Mouse (Mus musculus) MEL (cell line): Measurements from ENCODE around the gene Thsd4. TPM values are rescaled to one million over a fixed set of nuclear protein-coding genes. Genes with fewer than 3 reads are reported as not detected.

Experiments
- DNase-seq: peaks from one replicate; pipeline ENCODE4 v3.0.0; 2011; ENCODE audit warnings: low read depth, low spot score
- H3K27ac ChIP-seq: 2 replicates; pipeline ENCODE4 v1.5.1; 2012; ENCODE audit warnings: low read depth, mild to moderate bottlenecking, control low read depth, low read length, moderate library complexity; ENCODE audit not compliant: control insufficient read depth
- H3K27me3 ChIP-seq, 2 experiments: fragments of 150-350 bp in 1 of 2; sonication (generic) in 1 of 2; 2 replicates each; pipeline ENCODE4 v1.6.1; 2012; ENCODE audit warnings: low read length in 2 of 2, mild to moderate bottlenecking in 2 of 2, improper control_type of control experiment in 1 of 2, moderate library complexity in 1 of 2; ENCODE audit not compliant: insufficient read depth in 2 of 2, control insufficient read depth in 1 of 2
- H3K36me3 ChIP-seq, 2 experiments: 2 replicates each; pipeline ENCODE4 v1.6.1; 2012 to 2014; ENCODE audit warnings: low read length in 2 of 2, improper control_type of control experiment in 1 of 2, inconsistent platforms in 1 of 2, mild to moderate bottlenecking in 1 of 2; ENCODE audit not compliant: insufficient read depth in 2 of 2, control insufficient read depth in 1 of 2
- H3K4me1 ChIP-seq, 2 experiments: fragments of 150-350 bp in 1 of 2; sonication (generic) in 1 of 2; 2 replicates each; pipeline ENCODE4 v1.6.1; 2012; ENCODE audit warnings: low read length in 2 of 2, improper control_type of control experiment in 1 of 2, mild to moderate bottlenecking in 1 of 2; ENCODE audit not compliant: insufficient read depth in 2 of 2, control insufficient read depth in 1 of 2
- H3K4me3 ChIP-seq, 2 experiments: fragments of 150-350 bp in 1 of 2; sonication (generic) in 1 of 2; 2 replicates each; pipeline ENCODE4 v1.5.1; 2012; ENCODE audit warnings: low read depth in 2 of 2, low read length in 2 of 2, mild to moderate bottlenecking in 2 of 2, moderate library complexity in 2 of 2, control low read depth in 1 of 2, improper control_type of control experiment in 1 of 2; ENCODE audit not compliant: control insufficient read depth in 1 of 2, insufficient read depth in 1 of 2
- H3K79me2 ChIP-seq: 2 replicates; pipeline ENCODE4 v1.6.1; 2012; ENCODE audit warnings: mild to moderate bottlenecking, low read length, moderate library complexity; ENCODE audit not compliant: control insufficient read depth, poor library complexity, insufficient read depth
- H3K9ac ChIP-seq: 2 replicates; pipeline ENCODE4 v1.6.1; 2012; ENCODE audit warnings: low read depth, mild to moderate bottlenecking, control low read depth, low read length, moderate library complexity; ENCODE audit not compliant: control insufficient read depth, poor library complexity, severe bottlenecking
- H3K9me3 ChIP-seq: fragments of 150-350 bp; sonication (generic); replicated peaks from 2 replicates; pipeline ENCODE4 v1.6.1; 2012; ENCODE audit warnings: mild to moderate bottlenecking, low read length, improper control_type of control experiment, moderate library complexity; ENCODE audit not compliant: insufficient read depth
- BHLHE40 ChIP-seq: IDR thresholded peaks from 2 replicates; pipeline ENCODE4 v1.6.1; 2012; ENCODE audit warnings: low read depth, mild to moderate bottlenecking, inconsistent platforms, low read length, improper control_type of control experiment, borderline replicate concordance
- CHD1 ChIP-seq: IDR thresholded peaks from 2 replicates; pipeline ENCODE4 v1.6.1; 2012; ENCODE audit warnings: low read depth, mild to moderate bottlenecking, inconsistent platforms, low read length, improper control_type of control experiment
- CHD2 ChIP-seq: IDR thresholded peaks from 2 replicates; pipeline ENCODE4 v1.6.1; 2011; ENCODE audit warnings: low read length, improper control_type of control experiment
- E2F4 ChIP-seq: IDR thresholded peaks from 2 replicates; pipeline ENCODE4 v1.6.1; 2011; ENCODE audit warnings: low read depth, low read length, improper control_type of control experiment, borderline replicate concordance
- GABPA ChIP-seq: IDR thresholded peaks from 2 replicates; pipeline ENCODE4 v1.6.1; 2012; ENCODE audit warnings: low read depth, mild to moderate bottlenecking, inconsistent platforms, low read length, improper control_type of control experiment, moderate library complexity
- JUND ChIP-seq: IDR thresholded peaks from 2 replicates; pipeline ENCODE4 v1.6.1; 2011; ENCODE audit warnings: low read depth, mild to moderate bottlenecking, improper control_type of control experiment, low read length
- KAT2A ChIP-seq: conservative IDR thresholded peaks from 2 replicates; pipeline ENCODE4 v1.6.1; 2012; ENCODE audit warnings: low read depth, low read length, improper control_type of control experiment, inconsistent platforms
- MAFK ChIP-seq: IDR thresholded peaks from 2 replicates; pipeline ENCODE4 v1.6.1; 2011; ENCODE audit warnings: low read depth, mild to moderate bottlenecking, low read length, improper control_type of control experiment, borderline replicate concordance
- MAX ChIP-seq: IDR thresholded peaks from 2 replicates; pipeline ENCODE4 v1.6.1; 2011; ENCODE audit warnings: low read length, improper control_type of control experiment
- MAZ ChIP-seq: IDR thresholded peaks from 2 replicates; pipeline ENCODE4 v1.6.1; 2012; ENCODE audit warnings: low read depth, mild to moderate bottlenecking, inconsistent platforms, low read length, improper control_type of control experiment
- MYC ChIP-seq: IDR thresholded peaks from 2 replicates; pipeline ENCODE4 v1.6.1; 2011; ENCODE audit warnings: low read depth, mild to moderate bottlenecking, low read length, improper control_type of control experiment, moderate library complexity
- NELFE ChIP-seq: IDR thresholded peaks from 2 replicates; pipeline ENCODE4 v1.6.1; 2011; ENCODE audit warnings: low read depth, low read length, improper control_type of control experiment
- NRF1 ChIP-seq: IDR thresholded peaks from 2 replicates; pipeline ENCODE4 v1.6.1; 2014; ENCODE audit warnings: low read depth, mild to moderate bottlenecking, inconsistent platforms, low read length, improper control_type of control experiment, moderate library complexity; ENCODE audit not compliant: poor library complexity, insufficient read depth, severe bottlenecking
- POLR2AphosphoS5 ChIP-seq: IDR thresholded peaks from 2 replicates; pipeline ENCODE4 v1.6.1; 2012; ENCODE audit warnings: low read depth, borderline replicate concordance, mild to moderate bottlenecking, inconsistent platforms, low read length, moderate library complexity, mixed read lengths
- SIN3A ChIP-seq: IDR thresholded peaks from 2 replicates; pipeline ENCODE4 v1.6.1; 2012; ENCODE audit warnings: low read length, improper control_type of control experiment, inconsistent platforms
- TAL1 ChIP-seq: IDR thresholded peaks from 2 replicates; pipeline ENCODE4 v1.6.1; 2012; ENCODE audit warnings: mild to moderate bottlenecking, inconsistent platforms, low read length, moderate library complexity, mixed read lengths
- TBP ChIP-seq: IDR thresholded peaks from 2 replicates; pipeline ENCODE4 v1.8.0; 2011; ENCODE audit warnings: low read depth, low read length, improper control_type of control experiment
- TCF12 ChIP-seq: IDR thresholded peaks from 2 replicates; pipeline ENCODE4 v1.6.1; 2014; ENCODE audit warnings: low read depth, mild to moderate bottlenecking, inconsistent platforms, low read length, improper control_type of control experiment, moderate library complexity
- ZKSCAN1 ChIP-seq: IDR thresholded peaks from 2 replicates; pipeline ENCODE4 v1.6.1; 2012; ENCODE audit warnings: low read depth, mild to moderate bottlenecking, inconsistent platforms, low read length, improper control_type of control experiment, moderate library complexity
- ZMIZ1 ChIP-seq: IDR thresholded peaks from 2 replicates; pipeline ENCODE4 v1.6.1; 2012; ENCODE audit warnings: low read depth, mild to moderate bottlenecking, inconsistent platforms, low read length, improper control_type of control experiment, moderate library complexity
- polyA plus RNA-seq, 2 experiments: library from polyadenylated mRNA; stranded (reverse) in 1 of 2; unstranded in 1 of 2; fragments of >175 nt in 1 of 2; fragments of >200 nt in 1 of 2; gene quantifications; 2 replicates each; pipeline versions ENCODE4 v1.2.1 to v1.2.4; 2012; ENCODE audit warnings: low replicate concordance in 2 of 2, low read depth in 1 of 2; ENCODE audit not compliant: insufficient read length in 2 of 2, insufficient read depth in 1 of 2, missing spikeins in 1 of 2
- total RNA-seq: library from RNA; depleted of rRNA; stranded (reverse); fragments of 300-350 nt; gene quantifications from 2 replicates; pipeline ENCODE4 v1.2.3, GENCODE M21; 2012

Thsd4 gene
- total and polyA plus RNA-seq, 3 experiments: 0.08 TPM; not detected in 1

DNA sequence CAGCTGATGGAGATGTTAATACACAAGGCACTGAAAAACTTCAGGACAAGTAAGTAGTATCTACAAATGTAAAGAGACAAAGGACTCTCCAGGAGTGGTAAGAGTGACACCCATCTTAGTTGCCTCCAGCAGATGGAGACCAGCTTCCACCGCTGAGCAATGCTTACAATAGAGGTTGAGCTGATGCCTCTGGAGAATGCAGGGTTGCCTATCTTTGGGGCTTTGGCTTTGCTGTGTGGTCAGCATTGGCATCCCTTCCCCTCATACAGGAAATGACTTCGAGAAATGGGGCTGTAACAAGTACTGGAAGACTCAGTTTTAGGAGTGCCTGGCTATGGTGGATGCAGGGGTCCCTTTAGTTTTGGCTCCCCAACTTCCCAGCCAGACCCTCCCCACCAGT, 495.1 kb downstream of the Thsd4 start:
- H3K79me2 ChIP-seq: no peaks in the 10 kb centered on the region
- no peaks in the 10 kb centered on the region; a peak in 3 of 4 replicates for H3K27me3 ChIP-seq
- no peak for DNase-seq
- H3K9me3 ChIP-seq: no peaks in the 10 kb centered on the region
- no peaks in the 10 kb centered on the region for H3K36me3 ChIP-seq
- no peaks in the 10 kb centered on the region for H3K4me1 ChIP-seq
- H3K4me3 ChIP-seq: no peak overlapping the region
- H3K9ac ChIP-seq: no peak overlapping the region
- no peak for TF ChIP-seq BHLHE40
- no peak for TF ChIP-seq NRF1
- no peak for TF ChIP-seq CHD1
- no peak for TF ChIP-seq MAZ
- no peak for TF ChIP-seq POLR2AphosphoS5
- no peak for TF ChIP-seq GABPA
- TF ChIP-seq NELFE: no peak
- no peak for TF ChIP-seq E2F4
- no peak for TF ChIP-seq ZKSCAN1
- TF ChIP-seq MYC: no peak
- TF ChIP-seq JUND: no peak
- TF ChIP-seq ZMIZ1: no peak
- no peak for TF ChIP-seq CHD2
- no peak for TF ChIP-seq TBP
- TF ChIP-seq KAT2A: no peak
- no peak for TF ChIP-seq TCF12
- TF ChIP-seq MAX: no peak
- no peak overlapping the region for H3K27ac ChIP-seq

DNA sequence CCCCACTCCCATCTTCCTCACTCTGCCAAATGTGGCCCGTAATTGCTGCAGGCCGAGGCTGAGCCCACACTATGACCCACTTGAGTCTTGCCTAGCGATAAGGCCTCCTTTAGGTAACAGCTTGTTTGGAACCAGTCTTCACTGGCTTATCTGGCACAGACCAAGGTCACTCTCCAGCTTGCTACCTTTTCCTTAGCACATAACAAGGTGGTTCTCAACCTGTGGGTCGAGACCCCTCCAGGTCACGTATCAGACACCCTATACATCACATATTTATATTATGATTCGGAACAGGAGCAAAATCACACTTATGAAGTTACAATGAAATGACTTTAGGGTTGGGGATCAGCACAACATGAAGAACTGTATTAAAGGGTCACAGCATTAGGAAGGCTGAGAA, 495.9 kb downstream of the Thsd4 start:
- Histone ChIP-seq H3K27ac (no peak overlapping the region), H3K4me1 (no peaks in the 10 kb centered on the region), H3K79me2 (no peaks in the 10 kb centered on the region), H3K4me3 (no peak overlapping the region), H3K36me3 (no peaks in the 10 kb centered on the region), H3K9ac (no peak overlapping the region), H3K9me3 (no peaks in the 10 kb centered on the region), H3K27me3 (no peaks in the 10 kb centered on the region; a peak in 3 of 4 replicates)
- TF ChIP-seq SIN3A (no peak), POLR2AphosphoS5 (no peak), TCF12 (no peak), TAL1 (no peak), TBP (no peak), JUND (no peak), MAFK (no peak)
- no peak for DNase-seq
